Mouse (Mus musculus) hindbrain, embryonic 15.5 days (tissue): Measurements from ENCODE around the gene Nacad. TPM values are rescaled to one million over a fixed set of nuclear protein-coding genes. Genes with fewer than 3 reads are reported as not detected.
"Not testable (repeated sequence)": the region's sequence is repeated elsewhere in the genome, so short reads cannot be mapped to it uniquely, and the experiment has no call there.

Experiments
- ATAC-seq: fragments of 200-750 bp; cut with Nextera tagmentation; 2 replicates; pipeline ENCODE4 v1.8.0; 2017; ENCODE audit warnings: low read depth, moderate number of reproducible peaks, moderate TSS enrichment; ENCODE audit not compliant: low FRiP score
- H3K27ac ChIP-seq: fragments of 300-500 bp; sonication (generic); replicated peaks from 2 replicates; pipeline ENCODE4 v1.5.1; 2015; ENCODE audit warnings: mild to moderate bottlenecking, inconsistent platforms
- H3K27me3 ChIP-seq: fragments of 300-500 bp; sonication (generic); 2 replicates; pipeline ENCODE4 v1.6.1; 2015; ENCODE audit warnings: control low read depth, inconsistent platforms
- H3K36me3 ChIP-seq: fragments of 300-500 bp; sonication (generic); 2 replicates; pipeline ENCODE4 v1.6.1; 2015; ENCODE audit warnings: control low read depth, inconsistent platforms
- H3K4me1 ChIP-seq: fragments of 300-500 bp; sonication (generic); replicated peaks from 2 replicates; pipeline ENCODE4 v1.6.1; 2015; ENCODE audit warnings: control low read depth, inconsistent platforms
- H3K4me2 ChIP-seq: fragments of 300-500 bp; sonication (generic); 2 replicates; pipeline ENCODE4 v1.6.1; 2015; ENCODE audit warnings: moderate library complexity, mild to moderate bottlenecking, inconsistent platforms
- H3K4me3 ChIP-seq: fragments of 300-500 bp; sonication (generic); 2 replicates; pipeline ENCODE4 v1.5.1; 2015; ENCODE audit warnings: mild to moderate bottlenecking, inconsistent platforms
- H3K9ac ChIP-seq: fragments of 300-500 bp; sonication (generic); 2 replicates; pipeline ENCODE4 v1.6.1; 2015; ENCODE audit warnings: inconsistent platforms
- H3K9me3 ChIP-seq: fragments of 300-500 bp; sonication (generic); 2 replicates; pipeline ENCODE4 v1.6.1; 2016; ENCODE audit warnings: control low read depth, inconsistent platforms
- WGBS: fragments of 180-500 bp; shearing (Covaris S2); methylation state at CpG from one replicate; pipeline ENCODE4 v1.1.7; 2015; 5-methylcytosine and 5-hydroxymethylcytosine counted together
- polyA plus RNA-seq: library from polyadenylated mRNA; unstranded; fragments of >200 nt; fragmentation: Nextera tagmentation; extraction: Ambion mirVana; gene quantifications from 2 replicates; pipeline ENCODE4 v1.2.1, GENCODE M21; 2015

Nacad gene
- polyA plus RNA-seq: 85.3 and 89.8 TPM in 2 replicates

DNA sequence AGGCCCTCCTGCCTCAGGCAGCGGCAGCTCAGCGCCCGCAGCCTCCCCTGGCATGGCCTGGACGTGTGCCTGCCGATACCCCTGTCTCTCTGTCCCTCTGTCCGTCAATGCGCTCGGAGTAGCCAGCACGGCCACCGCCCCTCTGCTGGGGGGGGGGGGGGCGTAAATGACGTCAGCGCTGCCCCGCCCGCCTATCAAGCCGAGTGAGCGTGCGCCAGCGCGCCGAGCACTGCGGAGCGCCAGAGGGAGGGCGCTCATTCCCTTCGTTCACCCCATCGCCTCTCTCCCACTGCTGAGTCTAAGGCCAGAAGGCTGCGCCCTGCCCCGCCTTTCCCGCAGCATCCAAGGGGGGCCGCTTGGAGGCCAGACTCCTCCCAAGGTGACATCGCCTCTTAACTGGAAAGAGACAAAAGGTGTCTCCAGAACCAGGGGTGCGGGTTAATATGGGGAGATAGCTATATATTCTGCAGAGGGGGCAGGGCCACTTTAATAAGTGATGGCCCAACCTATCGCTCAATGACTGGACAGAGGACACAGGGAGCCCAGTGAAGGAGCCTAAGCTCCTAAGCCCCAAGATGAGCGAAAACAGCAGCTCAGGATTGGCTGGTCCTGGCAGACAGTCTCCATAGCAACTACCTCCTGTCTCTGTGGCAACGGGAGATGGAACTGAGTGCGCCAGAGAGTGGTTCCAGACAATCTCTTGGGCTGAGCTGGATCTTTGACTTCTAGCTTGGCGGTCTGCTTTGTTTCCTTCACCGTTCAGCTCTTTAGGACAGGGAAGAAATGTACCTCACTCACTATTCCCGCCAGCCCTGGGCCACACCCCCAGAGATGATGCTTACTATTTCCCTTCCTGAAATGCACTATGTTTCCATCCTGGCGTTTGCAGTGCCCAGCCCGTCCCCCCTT is at the start of gene Nacad:
Gene Nacad, minus strand, starts transcription at position 563 of the 909 bp plus-strand sequence.
- 1% methylated on average over 26 of the region's 41 CpGs for WGBS
- H3K36me3 ChIP-seq: peaks cover 18% of the 10 kb centered on the region
- no peaks in the 10 kb centered on the region for H3K27me3 ChIP-seq
- H3K9ac ChIP-seq: peak within 1 kb of the TSS; percentile 81
- ATAC-seq: peak; percentile 92
- no peaks in the 10 kb centered on the region for H3K9me3 ChIP-seq
- H3K4me3 ChIP-seq: peak within 1 kb of the TSS; percentile 64
- peaks cover 57% of the 10 kb centered on the region for H3K4me1 ChIP-seq
- H3K4me2 ChIP-seq: peak within 1 kb of the TSS; percentile 74
- H3K27ac ChIP-seq: peak within 1 kb of the TSS; percentile 99

- no peak overlapping the region for H3K4me2 ChIP-seq
- H3K9me3 ChIP-seq: no peaks in the 10 kb centered on the region
- H3K4me3 ChIP-seq: no peak overlapping the region
- WGBS: 0% methylated on average over 2 of the region's 2 CpGs
- H3K36me3 ChIP-seq: no peaks in the 10 kb centered on the region
- no peak overlapping the region for H3K27ac ChIP-seq
- no peak overlapping the region for H3K9ac ChIP-seq
- ATAC-seq: peak; percentile 59; the same call in 1 of the 2 replicates
- H3K27me3 ChIP-seq: no peaks in the 10 kb centered on the region
- H3K4me1 ChIP-seq: peaks cover 8% of the 10 kb centered on the region; the same call in 1 of the 2 replicates
Observed at GRCm38 (mm10) chr11:6654903-6655302, 49.0 kb upstream of the Nacad start.

GRCm38 (mm10) chr11:6652978-6653377 is 47.1 kb upstream of the Nacad start:
- not testable (repeated sequence) for H3K27ac ChIP-seq, H3K4me2 ChIP-seq, H3K4me3 ChIP-seq, H3K9me3 ChIP-seq, ATAC-seq, H3K9ac ChIP-seq, H3K36me3 ChIP-seq, H3K27me3 ChIP-seq, H3K4me1 ChIP-seq
- WGBS: 89% methylated on average over 3 of the region's 3 CpGs

DNA sequence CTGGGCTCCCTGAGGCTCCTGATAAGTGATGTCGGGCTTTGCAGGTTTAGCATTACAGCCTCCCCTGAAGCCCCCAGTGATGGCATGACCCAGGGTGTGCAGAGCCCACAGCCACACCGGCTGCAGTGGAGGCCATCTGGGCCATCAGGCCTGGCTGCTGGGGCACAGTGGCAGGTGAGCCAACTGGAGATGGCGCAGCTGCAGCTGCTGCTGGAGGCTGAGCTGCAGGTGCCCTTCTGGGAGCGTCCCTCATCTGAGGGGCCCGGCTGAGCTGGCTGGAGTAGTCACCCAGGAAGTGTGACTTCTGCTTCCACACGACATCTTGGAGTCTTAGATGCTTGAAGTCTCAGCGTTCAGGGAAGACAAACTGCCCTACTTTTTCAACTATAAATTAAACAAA is 44.7 kb upstream of the Nacad start:
- ATAC-seq: no peak

DNA sequence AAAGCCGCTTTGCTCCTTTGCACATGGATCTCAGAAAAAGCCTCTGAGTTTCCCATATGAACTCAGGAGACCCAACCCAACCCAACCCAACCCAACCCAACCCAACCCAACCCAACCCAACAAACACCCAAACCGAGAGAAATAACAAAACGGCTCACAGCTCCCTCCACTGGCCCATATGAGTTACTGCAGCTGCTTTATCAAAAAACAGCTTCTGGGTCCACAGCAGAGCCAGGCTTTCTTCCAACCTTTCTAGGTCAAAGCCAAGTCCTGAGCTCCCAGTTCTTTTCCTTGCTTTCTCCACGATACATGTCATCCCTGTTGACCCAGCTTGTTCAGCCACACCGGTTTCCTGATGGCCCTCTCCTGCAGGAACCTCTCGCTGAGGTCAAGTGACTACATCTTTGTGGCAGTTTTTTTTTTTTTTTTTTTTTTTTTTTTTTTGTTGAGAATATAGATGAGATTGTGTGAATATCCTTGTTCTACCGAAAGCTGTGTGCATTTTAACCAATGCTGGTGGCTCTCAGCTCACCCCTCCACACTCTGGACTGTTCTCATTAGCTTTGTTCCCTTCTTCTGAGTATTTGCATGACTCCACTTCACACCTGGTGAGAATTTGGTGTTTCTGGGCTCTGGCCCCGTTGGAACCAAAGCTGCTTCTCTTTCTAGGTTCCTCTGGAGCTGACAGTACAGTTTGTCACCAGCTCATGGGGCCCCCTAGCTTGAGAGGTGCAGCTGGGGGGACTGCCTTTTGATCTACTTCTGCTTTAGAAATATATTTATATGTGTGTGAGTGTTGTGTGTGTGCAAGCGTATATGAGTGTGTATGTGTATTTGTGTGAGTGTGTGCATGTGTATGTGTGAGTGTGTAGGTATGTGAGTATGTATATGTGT is 42.2 kb upstream of the Nacad start:
- no peaks in the 10 kb centered on the region for H3K27me3 ChIP-seq
- WGBS: 63% methylated on average over 9 of the region's 9 CpGs
- no peak for ATAC-seq
- no peak overlapping the region for H3K4me3 ChIP-seq
- H3K4me1 ChIP-seq: no peaks in the 10 kb centered on the region
- H3K9me3 ChIP-seq: no peaks in the 10 kb centered on the region
- H3K4me2 ChIP-seq: no peak overlapping the region
- H3K9ac ChIP-seq: no peak overlapping the region
- H3K36me3 ChIP-seq: no peaks in the 10 kb centered on the region
- H3K27ac ChIP-seq: no peak overlapping the region

More for the DNA sequence above, 44.7 kb upstream of the Nacad start:
- no peak overlapping the region for H3K4me2 ChIP-seq
- no peak overlapping the region for H3K4me3 ChIP-seq
- no peaks in the 10 kb centered on the region for H3K4me1 ChIP-seq
- H3K27ac ChIP-seq: no peak overlapping the region
- no peaks in the 10 kb centered on the region for H3K36me3 ChIP-seq
- WGBS: 73% methylated on average over 7 of the region's 7 CpGs
- no peaks in the 10 kb centered on the region for H3K27me3 ChIP-seq
- no peaks in the 10 kb centered on the region for H3K9me3 ChIP-seq
- no peak overlapping the region for H3K9ac ChIP-seq

DNA sequence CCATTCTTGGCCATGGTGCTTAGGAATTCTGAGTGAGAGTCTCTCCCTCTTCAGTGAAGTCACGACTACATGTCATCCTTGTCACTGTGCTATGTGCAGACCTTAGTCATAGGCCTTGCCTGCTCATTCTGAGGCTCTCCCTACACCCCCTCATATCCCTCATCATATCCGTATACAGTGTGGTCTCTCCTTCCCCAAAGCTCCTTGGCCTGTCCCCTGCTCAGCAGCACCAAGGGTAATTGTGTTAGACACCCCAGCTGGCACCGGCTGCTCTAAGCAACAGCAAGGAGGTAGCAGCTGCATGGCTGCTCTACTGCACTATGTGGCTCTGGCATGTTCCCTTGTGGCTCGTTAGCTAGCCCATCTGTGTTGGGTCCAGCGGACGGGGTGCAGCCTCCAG is 38.7 kb upstream of the Nacad start:
- Histone ChIP-seq H3K27ac (no peak overlapping the region), H3K4me3 (no peak overlapping the region), H3K36me3 (no peaks in the 10 kb centered on the region), H3K4me2 (no peak overlapping the region), H3K9ac (no peak overlapping the region), H3K4me1 (no peaks in the 10 kb centered on the region), H3K9me3 (no peaks in the 10 kb centered on the region), H3K27me3 (no peaks in the 10 kb centered on the region)
- ATAC-seq: no peak
- WGBS: 77% methylated on average over 6 of the region's 6 CpGs

DNA sequence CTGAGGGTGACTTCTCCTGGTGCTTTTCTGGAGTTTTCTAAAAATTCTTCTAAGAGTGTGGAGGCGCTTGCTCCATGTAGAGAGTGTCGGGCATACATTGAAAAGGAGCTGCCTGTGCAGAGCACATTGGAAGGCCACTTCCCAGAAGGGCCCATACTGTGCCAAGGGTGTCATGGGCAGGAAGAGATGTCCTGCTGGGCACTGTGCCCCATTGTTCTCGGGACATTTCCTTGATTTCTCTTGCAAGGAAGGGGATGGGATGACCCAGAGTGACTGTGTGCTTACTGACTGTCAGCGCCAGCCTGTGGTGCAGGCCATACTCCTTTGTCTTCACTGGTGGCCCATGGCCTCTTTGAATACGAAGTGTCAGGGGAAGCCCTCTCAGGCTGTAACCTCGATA is 33.2 kb upstream of the Nacad start:
- ATAC-seq: no peak
- Histone ChIP-seq H3K4me3 (no peak overlapping the region), H3K9ac (no peak overlapping the region), H3K36me3 (no peaks in the 10 kb centered on the region), H3K4me2 (no peak overlapping the region), H3K4me1 (no peaks in the 10 kb centered on the region), H3K9me3 (no peaks in the 10 kb centered on the region), H3K27me3 (no peaks in the 10 kb centered on the region), H3K27ac (no peak overlapping the region)
- 74% methylated on average over 6 of the region's 6 CpGs for WGBS

- H3K9me3 ChIP-seq: no peaks in the 10 kb centered on the region
- no peaks in the 10 kb centered on the region for H3K36me3 ChIP-seq
- no peak for ATAC-seq
- no peak within 1 kb of the TSS for H3K9ac ChIP-seq
- WGBS: 96% methylated on average over 4 of the region's 4 CpGs
- no peak within 1 kb of the TSS for H3K4me2 ChIP-seq
- no peaks in the 10 kb centered on the region for H3K4me1 ChIP-seq
- no peak within 1 kb of the TSS for H3K27ac ChIP-seq
- H3K4me3 ChIP-seq: no peak within 1 kb of the TSS
- H3K27me3 ChIP-seq: no peaks in the 10 kb centered on the region
Observed at GRCm38 (mm10) chr11:6638537-6638936, 32.7 kb upstream of the Nacad start, which contains the start of gene Wap. Gene Wap, minus strand, starts transcription at chr11:6638637.

DNA sequence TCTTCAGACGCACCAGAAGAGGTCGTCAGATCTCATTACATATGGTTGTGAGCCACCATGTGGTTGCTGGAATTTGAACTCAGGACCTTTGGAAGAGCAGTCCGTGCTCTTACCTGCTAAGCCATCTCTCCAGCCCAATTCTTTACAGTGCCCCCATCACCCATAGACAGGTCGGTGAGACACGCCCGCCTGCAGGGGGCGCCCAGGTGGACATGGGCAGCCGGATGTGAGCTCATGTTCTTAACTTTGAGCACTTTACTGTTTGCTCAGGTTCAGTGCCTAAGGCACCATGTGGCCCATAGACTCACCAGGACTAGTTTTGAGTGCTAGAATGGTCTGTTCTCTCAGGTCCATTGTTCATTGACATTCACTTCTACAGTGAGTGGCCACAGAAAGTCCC is 30.3 kb upstream of the Nacad start:
- no peaks in the 10 kb centered on the region for H3K9me3 ChIP-seq
- ATAC-seq: no peak
- H3K27ac ChIP-seq: no peak overlapping the region
- no peaks in the 10 kb centered on the region for H3K36me3 ChIP-seq
- no peaks in the 10 kb centered on the region for H3K4me1 ChIP-seq
- H3K9ac ChIP-seq: no peak overlapping the region
- H3K4me3 ChIP-seq: no peak overlapping the region
- H3K4me2 ChIP-seq: no peak overlapping the region
- H3K27me3 ChIP-seq: no peaks in the 10 kb centered on the region
- 78% methylated on average over 8 of the region's 8 CpGs for WGBS

- no peak overlapping the region for H3K9ac ChIP-seq
- H3K9me3 ChIP-seq: no peaks in the 10 kb centered on the region
- H3K27ac ChIP-seq: no peak overlapping the region
- H3K27me3 ChIP-seq: no peaks in the 10 kb centered on the region
- peaks cover 14% of the 10 kb centered on the region for H3K4me1 ChIP-seq
- no peak overlapping the region for H3K4me2 ChIP-seq
- no peak overlapping the region for H3K4me3 ChIP-seq
- no peak for ATAC-seq
- H3K36me3 ChIP-seq: no peaks in the 10 kb centered on the region
Observed at GRCm38 (mm10) chr11:6629655-6630054, 23.8 kb upstream of the Nacad start.

- H3K4me1 ChIP-seq: peaks cover 25% of the 10 kb centered on the region
- H3K36me3 ChIP-seq: peaks cover 4% of the 10 kb centered on the region; the same call in 1 of the 2 replicates
- H3K4me3 ChIP-seq: no peak overlapping the region
- no peak overlapping the region for H3K9ac ChIP-seq
- no peaks in the 10 kb centered on the region for H3K9me3 ChIP-seq
- no peaks in the 10 kb centered on the region for H3K27me3 ChIP-seq
- no peak overlapping the region for H3K4me2 ChIP-seq
- no peak for ATAC-seq
- H3K27ac ChIP-seq: no peak overlapping the region
- 19% methylated on average over 4 of the region's 4 CpGs for WGBS
Observed at GRCm38 (mm10) chr11:6628568-6628967, 22.7 kb upstream of the Nacad start.

DNA sequence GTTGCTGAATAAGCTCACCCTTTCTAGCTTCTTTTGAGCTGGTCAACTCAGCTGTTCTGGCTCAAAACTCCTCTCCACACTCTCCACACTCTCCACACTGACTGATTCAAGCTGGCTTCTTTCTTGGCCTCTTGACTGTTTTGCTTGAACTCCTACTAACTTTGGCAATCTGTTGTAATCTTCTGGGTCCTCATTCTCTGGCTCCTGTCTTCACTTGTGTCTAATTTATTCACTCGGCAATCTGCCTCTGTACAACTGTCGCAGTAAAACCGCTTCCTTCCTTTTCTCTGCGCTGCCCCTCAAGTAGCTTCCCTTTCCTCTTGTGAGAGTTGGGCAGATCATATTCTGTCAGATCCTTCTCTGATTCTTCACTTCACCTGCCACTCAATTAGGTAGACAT is 21.9 kb upstream of the Nacad start:
- ATAC-seq: no peak
- Histone ChIP-seq H3K9ac (no peak overlapping the region), H3K27me3 (no peaks in the 10 kb centered on the region), H3K4me1 (peaks cover 33% of the 10 kb centered on the region), H3K27ac (no peak overlapping the region), H3K4me2 (no peak overlapping the region), H3K4me3 (no peak overlapping the region), H3K36me3 (peaks cover 10% of the 10 kb centered on the region), H3K9me3 (no peaks in the 10 kb centered on the region)
- 92% methylated on average over 4 of the region's 4 CpGs for WGBS
